Mouse (Mus musculus): ENCODE data around the gene Cdc34b. TPM values are rescaled to one million over a fixed set of nuclear protein-coding genes. Genes with fewer than 3 reads are reported as not detected.

Gene Cdc34b
- polyA plus RNA-seq (2012; rRNA removed), result 0.02 TPM in 1 of 2 replicates, not detected in the other

GRCm38 (mm10) chr11:94741732-94742272 lies at the start of gene Cdc34b:
Gene Cdc34b, plus strand, starts transcription at chr11:94741782.

DNA sequence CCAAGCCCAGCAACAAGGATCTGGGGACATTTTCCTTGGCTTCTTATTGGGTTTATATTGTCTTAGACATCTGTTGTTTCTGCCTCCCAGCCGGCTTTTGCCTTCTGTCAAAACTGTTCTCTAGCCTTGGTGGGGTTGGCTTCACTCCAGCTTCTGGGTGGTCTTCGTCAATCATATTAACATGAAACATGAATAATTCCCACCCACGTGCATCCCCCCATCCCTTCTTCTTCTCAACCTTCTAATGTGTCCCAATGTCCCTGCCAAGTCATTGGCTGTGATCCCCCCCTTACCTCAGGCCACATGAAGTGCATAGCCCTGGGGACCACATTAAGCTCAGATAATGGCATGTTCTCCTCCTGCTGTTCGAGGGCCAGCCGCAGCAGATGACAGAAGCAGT lies 37.1 kb upstream of the Cdc34b start, which contains the start of gene Gm11541:
TSS of gene Gm11541 (minus strand) at position 28 of the 400 bp plus-strand sequence.

DNA sequence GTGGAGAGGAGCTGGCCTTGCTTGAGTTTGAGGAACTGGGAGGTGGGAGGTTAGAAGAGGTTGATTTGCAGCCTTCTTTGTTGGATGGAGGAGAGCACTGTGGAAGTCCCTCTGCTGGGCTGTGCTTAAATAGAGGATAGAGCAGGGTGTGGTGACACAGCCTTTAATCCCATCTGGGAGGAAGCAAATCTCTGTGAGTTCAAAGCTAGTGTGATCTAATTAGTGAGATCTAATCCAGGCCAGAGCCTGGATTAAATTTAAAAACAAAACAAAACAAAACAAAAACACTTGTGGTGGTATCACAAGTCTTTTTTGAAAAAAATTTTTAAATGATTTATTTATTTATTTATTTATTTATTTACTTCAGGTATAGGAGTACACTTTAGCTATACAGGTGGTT lies 41.0 kb downstream of the Cdc34b start, which contains the start of gene Tmem92:
TSS of gene Tmem92 (minus strand) at position 101 of the 400 bp plus-strand sequence.

Other genes starting within 250 kb of the Cdc34b start
- gene Epn3, start 241.8 kb upstream of the Cdc34b start, polyA plus RNA-seq (2012; rRNA removed), result 0.02 and 0.05 TPM in 2 replicates
- 0.06 and 0.08 TPM in 2 replicates for gene Mycbpap, start 220.0 kb upstream of the Cdc34b start, polyA plus RNA-seq (2012; rRNA removed)
- gene Rsad1, start 192.5 kb upstream of the Cdc34b start, polyA plus RNA-seq (2012; rRNA removed), result 1.1 and 1.5 TPM in 2 replicates
- gene Chad, start 176.7 kb upstream of the Cdc34b start, polyA plus RNA-seq (2012; rRNA removed), result 0.02 and 0.06 TPM in 2 replicates
- 3.5 and 4.0 TPM in 2 replicates for gene Acsf2, start 139.9 kb upstream of the Cdc34b start, polyA plus RNA-seq (2012; rRNA removed)
- gene Lrrc59, start 112.0 kb upstream of the Cdc34b start, polyA plus RNA-seq (2012; rRNA removed), result 54.1 and 56.5 TPM in 2 replicates
- gene Mrpl27, start 88.0 kb upstream of the Cdc34b start, polyA plus RNA-seq (2012; rRNA removed), result 58.6 and 65.0 TPM in 2 replicates
- 14.1 and 15.7 TPM in 2 replicates for gene Eme1, start 87.8 kb upstream of the Cdc34b start, polyA plus RNA-seq (2012; rRNA removed)
- 2.3 and 2.7 TPM in 2 replicates for gene Xylt2, start 64.3 kb upstream of the Cdc34b start, polyA plus RNA-seq (2012; rRNA removed)
- not detected in 2 replicates for gene Gm11541, start 37.3 kb upstream of the Cdc34b start, polyA plus RNA-seq (2012; rRNA removed)
- not detected in 2 replicates for gene Tmem92, start 40.9 kb downstream of the Cdc34b start, polyA plus RNA-seq (2012; rRNA removed)
- 10.2 and 23.4 TPM in 2 replicates for gene Col1a1, start 194.4 kb downstream of the Cdc34b start, polyA plus RNA-seq (2012; rRNA removed)
- not detected in 2 replicates for gene Hils1, start 225.8 kb downstream of the Cdc34b start, polyA plus RNA-seq (2012; rRNA removed)
- 0.23 TPM in 1 of 2 replicates, not detected in the other for gene Sgca, start 234.5 kb downstream of the Cdc34b start, polyA plus RNA-seq (2012; rRNA removed)
- 15.3 and 16.2 TPM in 2 replicates for gene Ppp1r9b, start 249.3 kb downstream of the Cdc34b start, polyA plus RNA-seq (2012; rRNA removed)

Measured in liver, embryonic 14 days (tissue).